Mouse (Mus musculus) thymus, adult 2 months (tissue): ENCODE measurements around the gene Tnpo1.

Experiments
- CTCF ChIP-seq: fragments of 200-500 bp; IDR thresholded peaks from 2 replicates; pipeline ENCODE4 v1.5.1; 2012; ENCODE audit warnings: mild to moderate bottlenecking, control low read depth, low read length, moderate library complexity, borderline replicate concordance; ENCODE audit not compliant: control insufficient read depth, poor library complexity, insufficient read depth; ENCODE audit errors: extremely low read depth
- POLR2A ChIP-seq: fragments of 200-500 bp; IDR thresholded peaks from 2 replicates; pipeline ENCODE4 v1.6.1; 2012; ENCODE audit warnings: mild to moderate bottlenecking, low read length, control low read depth, moderate library complexity; ENCODE audit not compliant: control insufficient read depth, poor library complexity, insufficient read depth; ENCODE audit errors: extremely low read depth

DNA sequence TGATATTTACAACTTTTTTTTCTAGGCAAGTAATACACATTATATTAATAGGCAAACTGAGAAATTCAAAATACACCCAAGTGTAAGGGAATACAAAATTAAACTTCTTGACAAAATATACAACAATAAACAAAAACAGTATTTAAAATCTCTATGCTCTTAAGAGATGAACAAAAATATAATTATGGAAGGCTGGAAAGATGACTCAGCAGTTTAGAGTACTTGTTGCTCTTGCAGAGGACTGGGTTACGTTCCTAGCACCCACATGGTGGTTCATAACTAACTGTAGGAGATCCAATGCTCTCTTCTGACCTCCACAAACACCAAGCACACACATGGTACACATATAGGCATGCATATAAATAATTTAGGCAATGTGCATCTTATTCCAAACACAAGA is 133.3 kb downstream of the Tnpo1 start:
- TF ChIP-seq POLR2A (no peak), CTCF (no peak)
